Mouse (Mus musculus): ENCODE results near the gene Pkd1l3. TPM values are rescaled to one million over a fixed set of nuclear protein-coding genes. Genes with fewer than 3 reads are reported as not detected.

Gene Pkd1l3
- polyA plus RNA-seq (2015; fragmentation: Nextera tagmentation; extraction: Ambion mirVana), result 0.14 TPM in 1 of 2 replicates, not detected in the other

DNA sequence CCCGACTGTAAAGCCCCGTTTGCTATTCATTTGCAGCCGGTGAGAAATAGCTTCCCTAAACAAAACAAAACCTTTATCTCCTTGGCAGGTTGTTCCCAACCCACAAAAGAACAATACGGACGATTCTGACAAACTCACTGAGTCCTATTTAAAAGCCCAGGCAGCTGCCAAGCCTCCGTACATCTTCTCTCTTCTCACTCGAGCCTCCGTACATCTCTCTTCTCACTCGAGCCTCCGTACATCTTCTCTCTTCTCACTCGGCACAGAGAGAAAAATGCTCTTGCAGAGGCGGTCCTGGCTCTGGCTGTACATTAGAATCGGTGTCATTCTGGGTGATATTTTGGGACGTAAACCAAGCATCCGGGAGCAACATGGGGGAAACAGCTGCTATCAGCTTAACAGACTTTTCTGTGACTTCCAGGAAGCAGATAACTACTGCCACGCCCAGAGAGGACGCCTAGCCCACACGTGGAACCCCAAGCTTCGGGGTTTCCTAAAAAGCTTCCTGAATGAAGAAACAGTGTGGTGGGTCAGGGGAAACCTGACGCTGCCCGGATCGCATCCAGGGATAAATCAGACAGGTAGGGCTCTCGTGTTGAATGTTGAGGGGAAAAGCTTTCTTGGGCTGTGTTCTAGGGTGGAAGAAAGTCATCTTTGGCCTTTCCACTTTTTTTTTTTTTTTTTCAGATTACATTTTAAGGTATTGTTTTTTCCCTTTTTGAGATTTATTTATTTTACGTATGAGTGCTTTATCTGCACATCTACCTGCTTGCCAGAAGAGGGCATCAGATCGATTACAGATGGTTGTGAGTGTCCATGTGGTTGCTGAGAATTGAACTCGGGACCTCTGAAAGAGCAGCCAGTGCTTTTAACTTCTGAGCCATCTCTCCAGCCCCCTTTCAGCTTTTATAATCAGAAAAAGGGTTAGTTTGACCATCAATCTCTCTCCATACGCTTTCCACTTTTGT is at the start of gene Pkd1l3:
TSS of gene Pkd1l3 (plus strand) at position 275 of the 968 bp plus-strand sequence.
- Histone ChIP-seq H3K4me2 (peak within 1 kb of the TSS; percentile 9; the same call in 1 of the 2 replicates), H3K27me3 (no peaks in the 10 kb centered on the region), H3K36me3 (no peaks in the 10 kb centered on the region), H3K9me3 (0 out of 2 replicates have a peak, but pooled peaks cover 1% of the 10 kb centered on the region), H3K9ac (no peak within 1 kb of the TSS), H3K4me1 (replicated peaks) (peaks cover under 1% of the 10 kb centered on the region; the same call in 1 of the 2 replicates), H3K4me3 (no peak within 1 kb of the TSS), H3K27ac (replicated peaks) (no peak within 1 kb of the TSS)
- no peak for ATAC-seq (ENCODE audit: low read depth)
- 56% methylated on average over 27 of the region's 27 CpGs for WGBS

GRCm38 (mm10) chr8:109564766-109565165 is 49.6 kb upstream of the Pkd1l3 start:
- peaks cover 30% of the 10 kb centered on the region for H3K4me1 ChIP-seq (replicated peaks)
- no peak for ATAC-seq (ENCODE audit: low read depth)
- H3K36me3 ChIP-seq, result peaks cover 40% of the 10 kb centered on the region
- H3K27me3 ChIP-seq, result no peaks in the 10 kb centered on the region
- peak overlapping the region; percentile 91 for H3K27ac ChIP-seq (replicated peaks)
- peak overlapping the region; percentile 86 for H3K4me2 ChIP-seq
- WGBS, result 6% methylated on average over 10 of the region's 10 CpGs
- H3K4me3 ChIP-seq, result peak overlapping the region; percentile 94
- peak overlapping the region; percentile 95 for H3K9ac ChIP-seq
- no peaks in the 10 kb centered on the region for H3K9me3 ChIP-seq

DNA sequence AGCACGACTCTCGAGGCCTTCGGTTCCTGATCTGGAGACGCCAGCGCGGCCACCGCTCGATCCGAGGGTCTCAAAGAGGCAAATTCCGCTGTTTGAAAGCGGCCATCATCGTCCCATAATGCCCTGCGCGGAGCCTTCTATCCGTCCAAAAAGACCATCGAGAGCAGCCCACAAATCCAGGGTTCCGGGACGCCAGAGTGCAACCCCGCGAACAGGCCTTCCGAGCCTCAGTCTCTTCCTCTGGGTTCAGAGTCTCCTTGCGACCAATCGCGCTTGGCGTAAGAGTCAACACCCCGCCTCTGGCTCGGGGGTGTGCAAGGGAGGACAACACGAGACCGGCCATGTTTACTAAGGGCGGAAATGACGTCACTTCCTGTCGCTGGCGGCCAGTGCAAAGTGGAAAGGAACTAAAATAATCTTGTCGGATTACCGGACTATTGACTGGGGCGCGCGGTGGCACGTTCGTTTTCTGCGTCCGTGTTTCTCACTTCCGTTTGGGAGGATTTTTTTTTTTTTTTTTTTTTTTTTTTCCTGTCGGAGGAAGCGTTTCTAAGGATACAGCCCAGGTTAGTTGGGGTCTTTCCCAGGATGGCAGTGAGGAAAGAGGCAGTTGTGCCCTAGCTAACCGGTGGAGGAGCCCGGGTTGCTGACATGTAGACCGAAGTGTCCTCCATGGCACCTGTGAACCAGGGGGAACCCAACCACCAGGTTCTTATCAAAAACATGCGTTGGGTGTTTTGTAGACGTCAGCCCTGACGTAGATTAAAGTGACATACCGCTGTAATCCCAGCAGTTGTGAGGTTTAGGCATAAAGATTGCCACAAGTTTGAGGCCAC is 48.6 kb upstream of the Pkd1l3 start, which contains the start of the genes Dhx38 and Txnl4b:
TSS of gene Dhx38 (minus strand) at position 364 of the 836 bp plus-strand sequence.
TSS of gene Txnl4b (plus strand) at position 395 of the 836 bp plus-strand sequence.
- H3K9me3 ChIP-seq, result no peaks in the 10 kb centered on the region
- peaks cover 40% of the 10 kb centered on the region for H3K36me3 ChIP-seq
- ATAC-seq (ENCODE audit: low read depth), result peak; percentile 100
- WGBS, result under 1% methylated on average over 52 of the region's 52 CpGs
- no peaks in the 10 kb centered on the region for H3K27me3 ChIP-seq
- peak within 1 kb of the TSS; percentile 86 for H3K4me2 ChIP-seq
- H3K27ac ChIP-seq (replicated peaks), result peak within 1 kb of the TSS; percentile 91
- H3K4me1 ChIP-seq (replicated peaks), result peaks cover 30% of the 10 kb centered on the region
- H3K4me3 ChIP-seq, result peak within 1 kb of the TSS; percentile 94
- peak within 1 kb of the TSS; percentile 95 for H3K9ac ChIP-seq

- H3K27ac ChIP-seq (replicated peaks), result no peak overlapping the region
- H3K4me3 ChIP-seq, result no peak overlapping the region
- no peak overlapping the region for H3K4me2 ChIP-seq
- H3K9ac ChIP-seq, result no peak overlapping the region
- peaks cover 12% of the 10 kb centered on the region for H3K4me1 ChIP-seq (replicated peaks)
- H3K27me3 ChIP-seq, result no peaks in the 10 kb centered on the region
- H3K9me3 ChIP-seq, result no peaks in the 10 kb centered on the region
- no peak for ATAC-seq (ENCODE audit: low read depth)
- WGBS, result 89% methylated on average over 12 of the region's 12 CpGs
- peaks cover 33% of the 10 kb centered on the region for H3K36me3 ChIP-seq
These were observed 43.2 kb upstream of the Pkd1l3 start for GRCm38 (mm10) chr8:109571139-109571538.

DNA sequence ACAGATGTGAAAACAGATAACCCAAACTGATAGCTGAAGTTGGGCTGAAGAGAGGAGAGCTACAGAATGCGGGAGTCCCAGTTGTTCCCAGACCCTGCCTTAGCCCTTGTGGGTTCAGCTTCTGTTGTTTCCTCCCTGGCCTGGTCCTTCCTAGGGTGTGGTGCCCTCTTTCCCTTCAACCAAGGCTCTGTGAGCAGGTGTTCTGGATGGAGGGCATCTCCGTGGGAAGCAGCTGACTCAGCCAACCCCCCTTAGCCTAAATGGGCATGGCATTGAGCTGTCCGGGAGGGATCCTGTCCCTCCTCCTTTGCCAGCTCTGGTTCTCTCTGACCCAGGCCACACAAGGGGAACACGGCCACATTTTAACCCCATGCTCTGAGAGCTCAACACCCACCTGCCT is 38.0 kb upstream of the Pkd1l3 start:
- Histone ChIP-seq H3K27me3 (no peaks in the 10 kb centered on the region), H3K36me3 (peaks cover 9% of the 10 kb centered on the region), H3K4me1 (replicated peaks) (no peaks in the 10 kb centered on the region), H3K4me2 (no peak overlapping the region), H3K27ac (replicated peaks) (no peak overlapping the region), H3K9ac (no peak overlapping the region), H3K9me3 (no peaks in the 10 kb centered on the region), H3K4me3 (no peak overlapping the region)
- ATAC-seq (ENCODE audit: low read depth), result no peak
- WGBS, result 81% methylated on average over 4 of the region's 4 CpGs

GRCm38 (mm10) chr8:109578900-109579301 is 35.4 kb upstream of the Pkd1l3 start, which contains the start of gene Hp:
TSS of gene Hp (minus strand) at chr8:109579172.
- no peak for ATAC-seq (ENCODE audit: low read depth)
- WGBS, result 82% methylated on average over 8 of the region's 8 CpGs
- Histone ChIP-seq H3K4me2 (no peak within 1 kb of the TSS), H3K9ac (no peak within 1 kb of the TSS), H3K36me3 (no peaks in the 10 kb centered on the region; the same call in 1 of the 2 replicates), H3K4me1 (replicated peaks) (no peaks in the 10 kb centered on the region), H3K9me3 (peaks cover under 1% of the 10 kb centered on the region; the same call in 1 of the 2 replicates), H3K27ac (replicated peaks) (no peak within 1 kb of the TSS), H3K27me3 (no peaks in the 10 kb centered on the region), H3K4me3 (no peak within 1 kb of the TSS)

GRCm38 (mm10) chr8:109584293-109584692 is 30.0 kb upstream of the Pkd1l3 start:
- Histone ChIP-seq H3K27me3 (no peaks in the 10 kb centered on the region), H3K4me3 (no peak overlapping the region), H3K4me1 (replicated peaks) (no peaks in the 10 kb centered on the region), H3K9me3 (peaks cover 2% of the 10 kb centered on the region; the same call in 1 of the 2 replicates), H3K4me2 (no peak overlapping the region), H3K9ac (no peak overlapping the region), H3K27ac (replicated peaks) (no peak overlapping the region), H3K36me3 (no peaks in the 10 kb centered on the region)
- no peak for ATAC-seq (ENCODE audit: low read depth)
- WGBS, result 88% methylated on average over 4 of the region's 4 CpGs

DNA sequence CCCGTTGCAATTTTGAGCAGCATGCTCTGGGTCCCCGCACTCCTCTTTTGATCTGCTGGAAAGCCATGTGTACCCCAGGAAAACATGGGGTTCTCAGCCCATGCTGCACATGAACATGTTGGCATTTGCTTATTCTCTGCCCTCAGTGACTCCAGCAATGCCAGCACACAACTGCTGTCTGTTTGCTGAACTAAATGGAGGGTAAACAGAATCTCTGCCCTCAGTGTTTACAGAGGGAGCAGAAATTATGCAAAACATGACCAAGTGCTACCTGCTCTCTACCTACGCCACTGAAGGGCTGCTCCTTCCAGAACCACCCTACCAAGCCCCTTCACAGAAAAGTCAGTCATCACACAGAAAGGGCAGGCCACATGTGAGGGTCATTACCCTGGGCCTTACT is 29.5 kb upstream of the Pkd1l3 start:
- Histone ChIP-seq H3K27ac (replicated peaks) (no peak overlapping the region), H3K4me1 (replicated peaks) (no peaks in the 10 kb centered on the region), H3K9me3 (peaks cover 2% of the 10 kb centered on the region; the same call in 1 of the 2 replicates), H3K4me2 (no peak overlapping the region), H3K27me3 (no peaks in the 10 kb centered on the region), H3K9ac (no peak overlapping the region), H3K36me3 (no peaks in the 10 kb centered on the region), H3K4me3 (no peak overlapping the region)
- 88% methylated on average over 3 of the region's 3 CpGs for WGBS
- ATAC-seq (ENCODE audit: low read depth), result no peak

- no peak for ATAC-seq (ENCODE audit: low read depth)
- H3K4me1 ChIP-seq (replicated peaks), result no peaks in the 10 kb centered on the region
- no peak overlapping the region for H3K9ac ChIP-seq
- H3K36me3 ChIP-seq, result no peaks in the 10 kb centered on the region
- H3K27ac ChIP-seq (replicated peaks), result no peak overlapping the region
- peaks cover 2% of the 10 kb centered on the region; the same call in 1 of the 2 replicates for H3K9me3 ChIP-seq
- no peak overlapping the region for H3K4me2 ChIP-seq
- H3K4me3 ChIP-seq, result no peak overlapping the region
- no peaks in the 10 kb centered on the region for H3K27me3 ChIP-seq
These were observed 28.7 kb upstream of the Pkd1l3 start for GRCm38 (mm10) chr8:109585652-109586051.

GRCm38 (mm10) chr8:109586972-109587504 is 27.3 kb upstream of the Pkd1l3 start:
- Histone ChIP-seq H3K4me3 (no peak overlapping the region), H3K4me2 (no peak overlapping the region), H3K9ac (no peak overlapping the region), H3K27ac (replicated peaks) (no peak overlapping the region), H3K27me3 (no peaks in the 10 kb centered on the region), H3K4me1 (replicated peaks) (no peaks in the 10 kb centered on the region), H3K36me3 (peaks cover 7% of the 10 kb centered on the region; the same call in 1 of the 2 replicates), H3K9me3 (peaks cover 2% of the 10 kb centered on the region; the same call in 1 of the 2 replicates)
- no peak for ATAC-seq (ENCODE audit: low read depth)
- WGBS, result 70% methylated on average over 7 of the region's 7 CpGs

GRCm38 (mm10) chr8:109590901-109591300 is 23.4 kb upstream of the Pkd1l3 start:
- 89% methylated on average over 9 of the region's 9 CpGs for WGBS
- no peak overlapping the region for H3K9ac ChIP-seq
- peaks cover 41% of the 10 kb centered on the region for H3K36me3 ChIP-seq
- H3K27ac ChIP-seq (replicated peaks), result no peak overlapping the region
- no peaks in the 10 kb centered on the region for H3K9me3 ChIP-seq
- H3K27me3 ChIP-seq, result no peaks in the 10 kb centered on the region
- no peaks in the 10 kb centered on the region for H3K4me1 ChIP-seq (replicated peaks)
- no peak overlapping the region for H3K4me2 ChIP-seq
- H3K4me3 ChIP-seq, result no peak overlapping the region
- no peak for ATAC-seq (ENCODE audit: low read depth)
